Mouse (Mus musculus) E14TG2a.4 (cell line): ENCODE measurements around the gene 9330182L06Rik.

Experiments
- H3K27me3 ChIP-seq: 2 replicates; pipeline ENCODE4 v1.6.1; 2014; ENCODE audit warnings: low read length, control low read depth; ENCODE audit not compliant: insufficient read depth
- H3K36me3 ChIP-seq: 2 replicates; pipeline ENCODE4 v1.6.1; 2014; ENCODE audit warnings: low read length, control low read depth; ENCODE audit not compliant: insufficient read depth
- H3K4me1 ChIP-seq: replicated peaks from 2 replicates; pipeline ENCODE4 v1.6.1; 2014; ENCODE audit warnings: low read depth, low read length, control low read depth
- H3K4me3 ChIP-seq: replicated peaks from 2 replicates; pipeline ENCODE4 v1.5.1; 2014; ENCODE audit warnings: mild to moderate bottlenecking, low read length
- H3K9me3 ChIP-seq: 2 replicates; pipeline ENCODE4 v1.6.1; 2014; ENCODE audit warnings: low read length, control low read depth
- CTCF ChIP-seq: conservative IDR thresholded peaks from 2 replicates; pipeline ENCODE4 v1.5.1; 2014; ENCODE audit warnings: low read length
- NANOG ChIP-seq: IDR thresholded peaks from 2 replicates; pipeline ENCODE4 v1.6.1; 2014; ENCODE audit warnings: borderline replicate concordance, low read length, mixed read lengths
- POU5F1 ChIP-seq: IDR thresholded peaks from 2 replicates; pipeline ENCODE4 v1.6.1; 2014; ENCODE audit warnings: low read length, borderline replicate concordance

9330182L06Rik gene

DNA sequence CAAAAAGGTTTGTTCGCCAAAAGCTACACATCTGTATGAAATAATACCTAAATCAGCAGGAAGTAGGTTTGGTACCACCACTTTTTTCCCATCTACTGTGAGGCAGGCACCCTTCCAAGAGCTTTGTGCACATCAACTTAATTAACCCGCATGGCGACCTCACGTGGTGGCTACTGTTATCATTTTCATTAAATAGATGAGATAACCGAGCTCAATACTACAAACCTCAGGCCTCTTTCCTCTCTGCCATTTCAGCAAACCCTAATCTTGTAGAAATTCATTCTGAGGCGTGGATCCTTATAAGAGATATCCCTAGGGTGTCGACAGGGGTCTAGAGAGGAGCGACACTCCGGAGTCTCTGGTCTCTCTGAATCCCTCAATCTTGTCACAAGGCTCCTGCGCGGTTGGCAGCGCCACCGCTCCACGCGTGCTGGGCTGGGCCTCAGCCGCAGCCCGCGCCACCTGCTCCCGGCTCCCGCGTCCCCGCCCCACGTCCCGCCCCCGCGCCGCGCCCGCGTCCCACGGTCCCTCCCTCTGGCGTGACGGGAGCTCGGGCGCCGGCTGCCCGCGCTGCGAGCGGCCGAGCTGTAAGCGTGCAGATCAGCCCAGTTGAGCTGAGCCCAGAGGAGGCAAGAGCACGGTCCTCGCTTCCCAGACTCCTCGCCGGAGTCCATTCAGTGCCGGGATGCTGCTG is at the start of gene 9330182L06Rik:
Gene 9330182L06Rik, plus strand, starts transcription at position 533 of the 694 bp plus-strand sequence.
- Histone ChIP-seq H3K4me3 (peak within 1 kb of the TSS; percentile 89), H3K36me3 (no peaks in the 10 kb centered on the region), H3K4me1 (peaks cover 11% of the 10 kb centered on the region), H3K9me3 (no peaks in the 10 kb centered on the region), H3K27me3 (peaks cover 35% of the 10 kb centered on the region)
- no peak for TF ChIP-seq CTCF

DNA sequence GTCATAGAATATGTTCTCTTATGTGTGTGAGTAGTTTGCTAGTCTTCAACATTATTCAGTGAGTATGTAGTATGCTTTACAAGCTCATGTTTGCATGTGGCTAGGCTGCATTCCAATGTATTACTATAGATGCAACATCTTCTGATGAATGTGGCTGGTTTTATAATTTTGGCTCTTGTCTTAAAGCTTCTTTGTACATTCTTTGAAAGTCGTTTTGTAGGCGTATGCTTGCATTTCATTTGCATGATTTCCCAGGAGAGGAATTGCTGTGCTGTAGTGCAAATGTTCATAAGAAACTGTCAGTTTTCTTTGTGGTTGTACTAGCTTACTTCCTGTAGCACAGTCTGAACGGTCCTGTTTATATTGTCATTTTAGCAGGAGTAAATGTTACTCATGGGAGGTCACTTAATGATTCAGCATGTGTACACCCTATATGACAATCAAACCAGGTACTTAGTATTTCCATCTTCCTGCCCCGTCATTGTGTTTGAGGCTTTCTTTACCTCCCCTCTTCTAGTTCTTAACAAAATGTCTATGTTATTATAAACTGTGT is 38.4 kb upstream of the 9330182L06Rik start:
- Histone ChIP-seq H3K4me3 (no peak overlapping the region), H3K9me3 (no peaks in the 10 kb centered on the region), H3K27me3 (no peaks in the 10 kb centered on the region), H3K36me3 (no peaks in the 10 kb centered on the region), H3K4me1 (peaks cover 5% of the 10 kb centered on the region)
- TF ChIP-seq POU5F1, result no peak
- no peak for TF ChIP-seq NANOG
- TF ChIP-seq CTCF, result no peak

DNA sequence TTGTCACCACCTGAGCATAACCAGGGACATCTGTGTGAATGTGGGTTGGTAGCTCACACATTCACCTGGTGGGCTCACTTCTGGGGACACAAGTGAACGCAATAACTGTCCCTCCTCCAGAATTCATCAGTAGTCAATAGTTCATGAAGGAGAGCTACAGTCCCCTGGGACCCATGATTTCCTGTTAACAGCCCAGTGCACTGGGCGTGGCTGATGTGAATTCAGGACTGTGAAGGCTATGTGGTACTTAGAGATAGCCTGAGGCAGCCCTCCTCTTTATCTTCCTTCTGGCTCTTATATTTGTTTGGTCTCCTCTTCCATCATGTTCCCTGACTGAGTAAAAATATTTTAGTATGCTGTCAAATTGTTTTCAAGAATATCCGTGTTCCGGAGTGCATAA is 1.6 kb upstream of the 9330182L06Rik start:
- no peaks in the 10 kb centered on the region for H3K36me3 ChIP-seq
- H3K9me3 ChIP-seq, result no peaks in the 10 kb centered on the region
- peaks cover 35% of the 10 kb centered on the region for H3K27me3 ChIP-seq
- TF ChIP-seq POU5F1 (no peak), CTCF (no peak), NANOG (no peak)
- H3K4me1 ChIP-seq, result peaks cover 11% of the 10 kb centered on the region
- H3K4me3 ChIP-seq, result no peak overlapping the region

DNA sequence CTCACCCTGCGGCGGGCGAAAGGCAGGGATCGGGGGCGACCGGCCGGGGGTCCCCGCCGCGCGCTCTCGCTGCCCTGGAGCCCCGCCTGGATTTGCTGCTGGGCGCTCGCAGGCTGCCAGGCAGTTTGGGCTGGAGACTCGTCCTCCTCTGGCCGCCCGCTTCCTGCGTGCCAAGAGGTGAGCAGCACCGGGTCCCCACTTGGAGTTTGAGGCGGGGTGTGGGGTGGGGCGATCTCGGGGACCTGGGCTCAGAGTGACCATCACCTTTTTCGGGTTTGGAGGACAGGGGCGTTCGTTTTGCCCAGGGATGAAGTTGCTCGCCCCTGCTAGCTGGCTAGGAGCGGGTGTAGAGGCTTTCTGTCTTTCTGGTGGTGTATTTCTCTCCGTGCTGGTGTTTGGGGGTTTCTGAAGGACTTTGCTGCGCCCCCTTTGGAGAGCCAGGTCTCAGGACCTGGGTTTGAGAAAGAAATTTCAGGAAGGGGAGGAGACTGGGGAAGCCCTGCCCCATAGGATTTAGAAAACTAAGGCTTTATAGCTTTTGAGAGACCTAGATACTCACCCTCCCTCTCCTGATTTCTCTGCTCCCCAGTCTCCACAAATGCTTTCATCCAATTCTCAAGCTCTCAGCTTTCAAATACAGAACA is 484 bp downstream of the 9330182L06Rik start:
- no peak for TF ChIP-seq CTCF
- no peak for TF ChIP-seq NANOG
- TF ChIP-seq POU5F1, result no peak
- Histone ChIP-seq H3K4me3 (peak overlapping the region; percentile 89), H3K36me3 (no peaks in the 10 kb centered on the region)

DNA sequence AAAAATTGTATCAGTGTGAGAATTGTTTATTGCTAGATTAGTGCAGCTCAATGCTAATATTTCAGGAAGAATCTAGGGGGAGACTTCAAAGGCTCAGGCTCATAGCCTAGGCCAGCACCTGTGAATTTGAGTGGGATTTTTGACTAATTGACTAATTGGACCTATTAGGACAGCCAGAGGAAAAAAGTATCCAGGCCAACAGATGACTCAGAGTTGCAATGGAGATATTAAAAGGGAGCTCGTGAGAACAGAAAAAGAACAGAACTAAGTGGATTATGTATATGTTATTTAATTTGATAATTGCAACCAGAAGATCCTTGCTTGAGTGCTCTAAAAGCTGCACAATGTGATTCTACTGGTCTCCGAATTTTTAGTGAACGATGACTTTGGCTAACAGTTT is 3.7 kb downstream of the 9330182L06Rik start:
- no peak for TF ChIP-seq NANOG
- no peak for TF ChIP-seq CTCF
- TF ChIP-seq POU5F1, result no peak
- H3K4me3 ChIP-seq, result no peak overlapping the region
- H3K9me3 ChIP-seq, result peaks cover 6% of the 10 kb centered on the region
- H3K27me3 ChIP-seq, result peaks cover 26% of the 10 kb centered on the region
- H3K4me1 ChIP-seq, result peaks cover 11% of the 10 kb centered on the region
- H3K36me3 ChIP-seq, result no peaks in the 10 kb centered on the region

More for the DNA sequence above, 484 bp downstream of the 9330182L06Rik start:
- H3K9me3 ChIP-seq, result peaks cover 3% of the 10 kb centered on the region
- peaks cover 35% of the 10 kb centered on the region for H3K27me3 ChIP-seq
- peaks cover 11% of the 10 kb centered on the region for H3K4me1 ChIP-seq

DNA sequence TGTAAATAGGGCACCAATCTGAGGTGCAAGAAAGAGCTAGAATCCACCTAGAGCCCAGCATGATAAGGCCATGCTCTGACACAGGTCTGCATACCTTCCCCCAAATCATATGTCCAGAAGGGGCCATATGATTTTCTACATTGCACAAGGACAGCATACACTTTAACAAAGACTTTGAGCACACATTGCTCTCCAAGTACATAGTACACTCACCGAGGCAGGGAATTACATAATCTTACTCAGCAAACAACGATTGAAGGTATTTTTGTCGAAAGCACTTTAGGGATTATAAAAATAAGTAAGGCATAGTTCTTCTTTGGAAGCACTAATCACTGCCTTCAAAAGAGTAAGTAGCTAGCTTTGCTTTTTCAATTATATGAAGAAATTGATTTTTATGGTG is 7.1 kb downstream of the 9330182L06Rik start:
- Histone ChIP-seq H3K9me3 (peaks cover 6% of the 10 kb centered on the region), H3K4me3 (no peak overlapping the region), H3K27me3 (peaks cover 5% of the 10 kb centered on the region), H3K4me1 (no peaks in the 10 kb centered on the region), H3K36me3 (no peaks in the 10 kb centered on the region)
- TF ChIP-seq NANOG (no peak), POU5F1 (no peak), CTCF (no peak)

DNA sequence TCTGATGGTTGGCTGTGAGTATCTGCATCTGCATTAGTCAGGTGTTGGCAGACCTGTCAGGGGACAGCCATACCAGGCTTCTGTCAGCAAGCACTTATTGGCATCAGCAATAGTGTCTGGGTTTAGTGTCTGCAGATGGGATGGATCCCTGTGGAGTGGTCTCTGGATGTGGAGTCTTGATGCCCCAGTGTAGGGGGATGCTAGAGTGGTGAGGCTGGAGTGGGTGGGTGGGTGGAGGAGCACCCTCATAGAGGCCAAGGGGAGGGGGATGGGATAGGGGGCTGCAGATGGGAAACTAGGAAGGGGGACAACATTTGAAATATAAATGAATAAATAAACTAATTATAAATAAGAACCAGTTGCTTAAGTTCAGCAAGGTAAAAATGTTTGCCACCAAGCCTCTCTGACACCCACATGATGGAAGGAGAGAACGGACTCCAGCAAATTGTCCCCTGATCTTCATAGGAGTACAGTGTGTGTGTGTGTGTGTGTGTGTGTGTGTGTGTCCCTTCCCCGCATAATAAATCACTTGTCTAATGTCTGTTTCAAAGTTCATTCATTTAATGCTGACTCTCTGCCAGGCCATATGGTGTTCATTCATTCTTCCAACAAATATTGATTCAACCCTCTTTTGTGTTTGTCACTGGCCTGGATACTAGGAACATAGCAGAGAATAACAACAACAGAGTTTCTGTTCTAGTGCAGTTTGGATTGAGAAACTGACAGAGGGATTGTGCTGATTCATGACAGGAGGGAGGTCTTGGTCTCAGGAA is 30.0 kb downstream of the 9330182L06Rik start:
- Histone ChIP-seq H3K36me3 (no peaks in the 10 kb centered on the region), H3K9me3 (no peaks in the 10 kb centered on the region), H3K4me1 (no peaks in the 10 kb centered on the region), H3K4me3 (no peak overlapping the region), H3K27me3 (no peaks in the 10 kb centered on the region)
- TF ChIP-seq NANOG, result no peak
- no peak for TF ChIP-seq CTCF
- TF ChIP-seq POU5F1, result no peak

DNA sequence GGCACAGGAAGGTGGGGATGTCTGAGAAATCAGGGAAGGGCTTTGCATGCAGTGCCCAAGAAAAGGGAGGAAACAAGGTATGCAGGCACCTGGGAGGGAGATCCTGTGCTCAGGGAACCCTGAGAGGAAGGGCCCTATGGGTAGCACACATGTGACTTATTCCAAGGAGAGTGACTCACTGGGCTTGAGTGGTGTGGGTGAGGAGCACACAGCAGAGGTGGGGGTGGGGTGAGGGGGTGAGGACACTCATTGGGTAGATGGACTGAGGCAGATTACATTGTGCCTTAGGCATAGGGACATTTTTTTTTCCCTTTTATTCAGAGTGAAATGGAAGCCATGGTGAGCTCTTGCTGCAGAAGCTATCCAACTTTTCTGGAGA is 30.6 kb downstream of the 9330182L06Rik start:
- H3K4me3 ChIP-seq, result no peak overlapping the region
- H3K27me3 ChIP-seq, result no peaks in the 10 kb centered on the region
- no peaks in the 10 kb centered on the region for H3K9me3 ChIP-seq
- H3K4me1 ChIP-seq, result no peaks in the 10 kb centered on the region
- no peaks in the 10 kb centered on the region for H3K36me3 ChIP-seq
- TF ChIP-seq NANOG (no peak), POU5F1 (no peak), CTCF (no peak)
